Mouse (Mus musculus) urinary bladder, postnatal 10 days (tissue): ENCODE measurements around the gene Gm32742.

ENCODE experiments used
- DNase-seq: peaks from one replicate; pipeline ENCODE4 v3.0.0; 2022; ENCODE audit warnings: low spot score

Gm32742 gene

GRCm38 (mm10) chr9:51165312-51166180, at the start of gene Gm32742:
TSS of gene Gm32742 (minus strand) at chr9:51165517.
- DNase-seq, result no peak

GRCm38 (mm10) chr9:51213729-51214237, 48.5 kb upstream of the Gm32742 start:
- DNase-seq, result no peak

GRCm38 (mm10) chr9:51213023-51213728, 47.9 kb upstream of the Gm32742 start, which contains the start of gene Pou2af1:
TSS of gene Pou2af1 (plus strand) at chr9:51213708.
- no peak for DNase-seq

- no peak for DNase-seq
These were observed 45.9 kb upstream of the Gm32742 start for GRCm38 (mm10) chr9:51211191-51211590.

- no peak for DNase-seq
These were observed 43.6 kb upstream of the Gm32742 start for GRCm38 (mm10) chr9:51208974-51209332.

GRCm38 (mm10) chr9:51194790-51195189, 29.5 kb upstream of the Gm32742 start:
- DNase-seq, result no peak

- DNase-seq, result no peak
These were observed 25.3 kb upstream of the Gm32742 start for GRCm38 (mm10) chr9:51190655-51191054.

GRCm38 (mm10) chr9:51185871-51186270, 20.6 kb upstream of the Gm32742 start:
- no peak for DNase-seq

- no peak for DNase-seq
These were observed 20.1 kb upstream of the Gm32742 start for GRCm38 (mm10) chr9:51185386-51185785.

GRCm38 (mm10) chr9:51182716-51183710, 17.7 kb upstream of the Gm32742 start:
- DNase-seq, result no peak

GRCm38 (mm10) chr9:51180621-51181020, 15.3 kb upstream of the Gm32742 start:
- DNase-seq, result no peak

- no peak for DNase-seq
These were observed 13.0 kb upstream of the Gm32742 start for GRCm38 (mm10) chr9:51178297-51178696.

GRCm38 (mm10) chr9:51175722-51176121, 10.4 kb upstream of the Gm32742 start:
- DNase-seq, result no peak

- no peak for DNase-seq
These were observed 9.7 kb upstream of the Gm32742 start for GRCm38 (mm10) chr9:51174890-51175464.

GRCm38 (mm10) chr9:51170298-51170697, 5.0 kb upstream of the Gm32742 start:
- DNase-seq, result no peak

- DNase-seq, result no peak
These were observed 3.8 kb upstream of the Gm32742 start for GRCm38 (mm10) chr9:51169133-51169532.

GRCm38 (mm10) chr9:51168698-51169097, 3.4 kb upstream of the Gm32742 start:
- DNase-seq, result no peak

GRCm38 (mm10) chr9:51167954-51168353, 2.6 kb upstream of the Gm32742 start:
- DNase-seq, result no peak

GRCm38 (mm10) chr9:51163989-51164388, 1.3 kb downstream of the Gm32742 start:
- DNase-seq, result no peak

- no peak for DNase-seq
These were observed 3.4 kb downstream of the Gm32742 start for GRCm38 (mm10) chr9:51161771-51162388.
